Mouse (Mus musculus): Measurements from ENCODE around the gene Pipox. TPM values are rescaled to one million over a fixed set of nuclear protein-coding genes. Genes with fewer than 3 reads are reported as not detected.
A peak's percentile ranks its signal among the peaks of the same experiment; 100 is the strongest.

The Pipox gene
- 239 and 257 TPM in 2 replicates for polyA plus RNA-seq (2012; rRNA removed)

GRCm38 (mm10) chr11:77893787-77894718 lies at the start of gene Pipox:
Gene Pipox, minus strand, starts transcription at chr11:77894096.
- no peaks in the 10 kb centered on the region for H3K27me3 ChIP-seq (replicated peaks; ENCODE audit: control insufficient read depth, insufficient read depth, low read length)
- DNase-seq: peak; percentile 99
- peak within 1 kb of the TSS; percentile 77 for H3K4me3 ChIP-seq (ENCODE audit: insufficient read depth, low read depth, low read length)
- H3K36me3 ChIP-seq (ENCODE audit: control insufficient read depth, insufficient read depth, low read length): no peaks in the 10 kb centered on the region
- H3K4me1 ChIP-seq (ENCODE audit: control insufficient read depth, insufficient read depth, low read length): peaks cover 28% of the 10 kb centered on the region
- 10% methylated on average over 11 of the region's 11 CpGs for WGBS
- H3K27ac ChIP-seq (ENCODE audit: insufficient read depth, low read depth, low read length): peak within 1 kb of the TSS; percentile 95
- TF ChIP-seq CTCF (conservative IDR thresholded peaks at IDR 0.05; ENCODE audit: insufficient read depth, insufficient read length, low read depth, low read length) (peak; percentile 50), POLR2A (IDR thresholded peaks at IDR 0.05; ENCODE audit: low read depth, low read length) (no peak)

DNA sequence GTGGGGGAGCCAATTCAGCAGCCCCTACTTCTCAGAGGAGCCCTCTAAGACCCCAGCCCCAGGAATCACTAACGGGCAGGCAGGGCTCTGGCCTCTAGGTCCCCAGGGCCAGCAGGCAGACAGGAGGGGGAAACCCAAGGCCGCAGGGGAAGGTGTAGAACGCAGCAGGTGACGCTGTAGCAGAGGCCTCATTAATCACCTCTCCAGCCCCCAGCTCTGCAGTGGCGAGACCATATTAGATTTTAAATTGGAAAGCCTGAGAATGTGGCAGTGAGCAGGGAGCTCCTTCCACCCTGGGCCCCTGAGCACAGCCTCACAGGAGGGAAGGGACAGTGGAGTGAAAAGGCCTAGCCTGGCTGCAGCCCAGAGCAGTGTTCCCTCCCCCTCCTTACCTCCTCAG lies 48.3 kb upstream of the Pipox start:
- DNase-seq: no peak
- WGBS: 42% methylated on average over 5 of the region's 5 CpGs
- H3K27ac ChIP-seq (ENCODE audit: insufficient read depth, low read depth, low read length): no peak overlapping the region
- no peaks in the 10 kb centered on the region; the same call in 1 of the 2 replicates for H3K27me3 ChIP-seq (replicated peaks; ENCODE audit: control insufficient read depth, insufficient read depth, low read length)
- H3K4me1 ChIP-seq (ENCODE audit: control insufficient read depth, insufficient read depth, low read length): no peaks in the 10 kb centered on the region
- H3K36me3 ChIP-seq (ENCODE audit: control insufficient read depth, insufficient read depth, low read length): no peaks in the 10 kb centered on the region
- no peak overlapping the region for H3K4me3 ChIP-seq (ENCODE audit: insufficient read depth, low read depth, low read length)
- TF ChIP-seq POLR2A (IDR thresholded peaks at IDR 0.05; ENCODE audit: low read depth, low read length) (no peak), CTCF (conservative IDR thresholded peaks at IDR 0.05; ENCODE audit: insufficient read depth, insufficient read length, low read depth, low read length) (no peak)

GRCm38 (mm10) chr11:77937649-77938410 lies 43.9 kb upstream of the Pipox start:
- Histone ChIP-seq H3K27me3 (replicated peaks; ENCODE audit: control insufficient read depth, insufficient read depth, low read length) (no peaks in the 10 kb centered on the region; the same call in 1 of the 2 replicates), H3K27ac (ENCODE audit: insufficient read depth, low read depth, low read length) (no peak overlapping the region), H3K4me1 (ENCODE audit: control insufficient read depth, insufficient read depth, low read length) (no peaks in the 10 kb centered on the region), H3K36me3 (ENCODE audit: control insufficient read depth, insufficient read depth, low read length) (no peaks in the 10 kb centered on the region), H3K4me3 (ENCODE audit: insufficient read depth, low read depth, low read length) (no peak overlapping the region)
- no peak for TF ChIP-seq CTCF (conservative IDR thresholded peaks at IDR 0.05; ENCODE audit: insufficient read depth, insufficient read length, low read depth, low read length)
- 45% methylated on average over 4 of the region's 4 CpGs for WGBS
- no peak for DNase-seq

DNA sequence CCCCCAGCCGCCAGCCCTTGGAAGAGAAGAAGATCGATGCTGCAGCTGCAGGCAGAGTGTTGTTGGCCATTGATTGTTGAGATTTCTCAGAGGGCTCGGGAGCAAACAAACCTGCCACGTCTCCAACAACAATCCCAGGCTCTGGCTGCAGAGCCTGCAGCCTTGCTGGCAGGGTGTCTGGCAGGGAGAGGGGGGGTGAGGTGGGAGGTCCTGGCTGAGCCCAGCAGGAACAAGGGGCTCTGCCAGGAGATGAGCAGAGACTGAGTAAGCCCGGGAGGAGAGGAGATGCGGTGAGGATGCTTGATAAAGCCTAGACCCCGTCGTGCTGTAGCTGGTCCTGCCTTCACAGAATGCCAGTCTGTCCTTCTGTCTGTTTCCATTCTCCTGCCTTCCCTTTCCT lies 43.0 kb upstream of the Pipox start:
- whole genome bisulfite sequencing: 30% methylated on average over 8 of the region's 8 CpGs

GRCm38 (mm10) chr11:77934568-77935311 lies 40.8 kb upstream of the Pipox start:
- no peaks in the 10 kb centered on the region for H3K36me3 ChIP-seq (ENCODE audit: control insufficient read depth, insufficient read depth, low read length)
- peaks cover 6% of the 10 kb centered on the region for H3K27me3 ChIP-seq (replicated peaks; ENCODE audit: control insufficient read depth, insufficient read depth, low read length)
- WGBS: 61% methylated on average over 5 of the region's 5 CpGs
- no peak for TF ChIP-seq POLR2A (IDR thresholded peaks at IDR 0.05; ENCODE audit: low read depth, low read length)
- no peak for TF ChIP-seq CTCF (conservative IDR thresholded peaks at IDR 0.05; ENCODE audit: insufficient read depth, insufficient read length, low read depth, low read length)
- no peak overlapping the region for H3K4me3 ChIP-seq (ENCODE audit: insufficient read depth, low read depth, low read length)
- H3K4me1 ChIP-seq (ENCODE audit: control insufficient read depth, insufficient read depth, low read length): no peaks in the 10 kb centered on the region
- DNase-seq: no peak
- H3K27ac ChIP-seq (ENCODE audit: insufficient read depth, low read depth, low read length): no peak overlapping the region

More for the DNA sequence above, 43.0 kb upstream of the Pipox start:
- TF ChIP-seq CTCF (conservative IDR thresholded peaks at IDR 0.05; ENCODE audit: insufficient read depth, insufficient read length, low read depth, low read length) (no peak), POLR2A (IDR thresholded peaks at IDR 0.05; ENCODE audit: low read depth, low read length) (no peak)
- no peaks in the 10 kb centered on the region for H3K36me3 ChIP-seq (ENCODE audit: control insufficient read depth, insufficient read depth, low read length)
- H3K4me1 ChIP-seq (ENCODE audit: control insufficient read depth, insufficient read depth, low read length): no peaks in the 10 kb centered on the region
- H3K4me3 ChIP-seq (ENCODE audit: insufficient read depth, low read depth, low read length): no peak overlapping the region
- H3K27ac ChIP-seq (ENCODE audit: insufficient read depth, low read depth, low read length): no peak overlapping the region
- peaks cover 3% of the 10 kb centered on the region; the same call in 1 of the 2 replicates for H3K27me3 ChIP-seq (replicated peaks; ENCODE audit: control insufficient read depth, insufficient read depth, low read length)
- no peak for DNase-seq

DNA sequence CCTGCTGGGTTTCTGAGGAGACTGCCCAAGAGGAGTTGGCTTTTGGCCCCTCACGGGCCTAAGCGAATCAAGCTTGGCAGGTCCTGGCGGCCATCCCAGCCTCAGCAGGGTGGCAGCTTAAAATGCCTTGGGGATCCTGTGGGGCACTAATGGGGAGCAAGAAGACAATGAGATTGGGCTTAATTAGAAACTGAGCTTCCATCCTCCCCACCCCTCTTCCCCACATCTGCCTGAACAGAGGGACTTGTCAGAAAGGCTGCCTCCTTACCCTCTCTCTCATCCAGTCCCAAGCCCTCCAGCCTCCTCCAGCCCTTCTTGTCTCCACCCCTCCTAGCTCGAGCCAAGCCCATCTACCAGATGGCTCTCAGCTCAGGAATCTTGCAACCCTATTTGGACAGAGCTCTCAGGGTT lies 40.2 kb upstream of the Pipox start:
- Histone ChIP-seq H3K4me1 (ENCODE audit: control insufficient read depth, insufficient read depth, low read length) (no peaks in the 10 kb centered on the region), H3K27me3 (replicated peaks; ENCODE audit: control insufficient read depth, insufficient read depth, low read length) (peaks cover 6% of the 10 kb centered on the region), H3K4me3 (ENCODE audit: insufficient read depth, low read depth, low read length) (no peak overlapping the region), H3K36me3 (ENCODE audit: control insufficient read depth, insufficient read depth, low read length) (no peaks in the 10 kb centered on the region), H3K27ac (ENCODE audit: insufficient read depth, low read depth, low read length) (no peak overlapping the region)
- 11% methylated on average over 4 of the region's 4 CpGs for WGBS
- no peak for DNase-seq
- TF ChIP-seq CTCF (conservative IDR thresholded peaks at IDR 0.05; ENCODE audit: insufficient read depth, insufficient read length, low read depth, low read length) (no peak), POLR2A (IDR thresholded peaks at IDR 0.05; ENCODE audit: low read depth, low read length) (no peak)

Data from kidney, adult 2 months (tissue).